In the genomic region with DNA sequence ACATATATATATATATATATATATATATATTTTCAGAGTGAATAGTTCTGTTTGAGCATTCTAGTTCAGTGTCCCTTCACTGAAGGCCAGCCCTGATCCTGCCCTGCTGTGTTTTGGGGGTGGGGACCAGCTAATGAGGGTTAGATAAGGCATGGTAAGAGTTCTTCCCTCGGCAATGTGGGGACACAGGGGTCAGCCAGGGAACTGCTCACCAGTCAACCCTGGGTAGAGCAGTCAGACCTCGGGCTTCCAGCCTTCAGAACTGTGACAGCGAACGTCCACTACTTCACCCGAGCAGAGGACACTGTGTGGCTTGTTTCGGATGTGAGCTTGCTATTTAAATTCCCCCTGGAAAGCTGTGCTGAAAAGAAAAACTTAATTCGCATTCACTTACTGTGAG, we compare ENCODE assay signal across 21 mouse cellular contexts. TPM values are rescaled to one million over a fixed set of nuclear protein-coding genes. Genes with fewer than 3 reads are reported as not detected.
DNase-seq lines count a peak whose midpoint lies in the region; ATAC-seq and TF ChIP-seq lines count a peak whose summit lies in the region.
"Had no signal": no experiment of that assay in that cellular context is flagged by ENCODE, and none has a peak within 500 bp of the region (broad histone marks: within the 10 kb centered on the region; RNA-seq: fewer than 3 reads in every experiment).

No protein-coding gene starts in this region.

- H3K4me1 ChIP-seq in forebrain, postnatal 0 days (ENCODE audit: insufficient read depth) = no peaks in the 10 kb centered on the region
- H3K4me1 ChIP-seq in forebrain, embryonic 13.5 days = no peaks in the 10 kb centered on the region
- no peaks in the 10 kb centered on the region for H3K4me1 ChIP-seq in intestine, embryonic 14.5 days (replicated peaks; ENCODE audit: control insufficient read depth, insufficient read depth, low read length)
- no peaks in the 10 kb centered on the region for H3K4me1 ChIP-seq in intestine, embryonic 15.5 days (replicated peaks)
- H3K4me1 ChIP-seq: embryonic facial prominence, embryonic 13.5 days; embryonic facial prominence, embryonic 15.5 days; forebrain, embryonic 10.5 days; forebrain, embryonic 12.5 days; forebrain, embryonic 15.5 days had no signal

- ATAC-seq in forebrain, postnatal 0 days = peak; percentile 29; the same call in 1 of the 2 replicates
- ATAC-seq in forebrain, embryonic 13.5 days = no peak
- 0 out of 2 replicates have a peak, but pooled peaks have one; percentile 58 for ATAC-seq in intestine, embryonic 14.5 days (replicated peaks; ENCODE audit: low FRiP score, low TSS enrichment, low read depth)
- ATAC-seq in intestine, embryonic 15.5 days = no peak
- ATAC-seq: forebrain, embryonic 15.5 days had no signal

- H3K9me3 ChIP-seq in forebrain, postnatal 0 days (ENCODE audit: low read length) = no peaks in the 10 kb centered on the region
- peaks cover 2% of the 10 kb centered on the region for H3K9me3 ChIP-seq in forebrain, embryonic 13.5 days (replicated peaks)
- H3K9me3 ChIP-seq in intestine, embryonic 14.5 days (ENCODE audit: control insufficient read depth, low read length) = no peaks in the 10 kb centered on the region
- no peaks in the 10 kb centered on the region for H3K9me3 ChIP-seq in intestine, embryonic 15.5 days
- H3K9me3 ChIP-seq: embryonic facial prominence, embryonic 13.5 days; forebrain, embryonic 12.5 days; forebrain, embryonic 15.5 days had no signal

- WGBS in forebrain, postnatal 0 days = 68% methylated on average over 7 of the region's 7 CpGs
- WGBS in forebrain, embryonic 13.5 days = 78% methylated on average over 7 of the region's 7 CpGs
- WGBS in intestine, embryonic 14.5 days = 88% methylated on average over 7 of the region's 7 CpGs
- 81% methylated on average over 7 of the region's 7 CpGs for WGBS in intestine, embryonic 15.5 days

- H3K36me3 ChIP-seq in forebrain, postnatal 0 days (ENCODE audit: insufficient read depth) = no peaks in the 10 kb centered on the region
- no peaks in the 10 kb centered on the region for H3K36me3 ChIP-seq in forebrain, embryonic 13.5 days (ENCODE audit: poor library complexity, severe bottlenecking)
- no peaks in the 10 kb centered on the region for H3K36me3 ChIP-seq in intestine, embryonic 14.5 days (ENCODE audit: control insufficient read depth, insufficient read depth, low read length)
- H3K36me3 ChIP-seq in intestine, embryonic 15.5 days = no peaks in the 10 kb centered on the region
- H3K36me3 ChIP-seq: embryonic facial prominence, embryonic 13.5 days; embryonic facial prominence, embryonic 15.5 days; forebrain, embryonic 10.5 days; forebrain, embryonic 12.5 days; forebrain, embryonic 15.5 days had no signal

- no peaks in the 10 kb centered on the region for H3K27me3 ChIP-seq in forebrain, postnatal 0 days (ENCODE audit: insufficient read depth, low read length)
- no peaks in the 10 kb centered on the region for H3K27me3 ChIP-seq in forebrain, embryonic 13.5 days
- H3K27me3 ChIP-seq in intestine, embryonic 14.5 days (replicated peaks; ENCODE audit: control insufficient read depth, insufficient read depth, low read length) = no peaks in the 10 kb centered on the region
- no peaks in the 10 kb centered on the region for H3K27me3 ChIP-seq in intestine, embryonic 15.5 days (replicated peaks)
- H3K27me3 ChIP-seq: embryonic facial prominence, embryonic 13.5 days; embryonic facial prominence, embryonic 15.5 days; forebrain, embryonic 12.5 days; forebrain, embryonic 15.5 days had no signal

- DNase-seq in forebrain, postnatal 0 days = no peak
- no peak for DNase-seq in intestine, embryonic 14.5 days (ENCODE audit: low spot score)
- DNase-seq: adrenal gland, adult 2 months; adrenal gland, postnatal 10 days; adrenal gland, postnatal 25 days; cerebellum, adult 11 months; cerebellum, adult 18-20 months; cerebellum, adult 8-10 months; cerebellum, adult 9-11 months; cerebellum, postnatal 14 days; cerebellum, postnatal 36 days; embryo, embryonic 11 days had no signal

- H3K27ac ChIP-seq in forebrain, postnatal 0 days (ENCODE audit: low read depth, low read length) = no peak overlapping the region
- H3K27ac ChIP-seq in forebrain, embryonic 13.5 days = no peak overlapping the region
- no peak overlapping the region for H3K27ac ChIP-seq in intestine, embryonic 14.5 days (ENCODE audit: low read depth)
- no peak overlapping the region for H3K27ac ChIP-seq in intestine, embryonic 15.5 days
- H3K27ac ChIP-seq: embryonic facial prominence, embryonic 13.5 days; embryonic facial prominence, embryonic 15.5 days; forebrain, embryonic 10.5 days; forebrain, embryonic 12.5 days; forebrain, embryonic 15.5 days had no signal

- no peak overlapping the region for H3K4me3 ChIP-seq in forebrain, postnatal 0 days (ENCODE audit: low read depth, low read length)
- H3K4me3 ChIP-seq in forebrain, embryonic 13.5 days = no peak overlapping the region
- H3K4me3 ChIP-seq in intestine, embryonic 14.5 days (ENCODE audit: low read depth, low read length) = no peak overlapping the region
- H3K4me3 ChIP-seq in intestine, embryonic 15.5 days (replicated peaks) = no peak overlapping the region
- H3K4me3 ChIP-seq: embryonic facial prominence, embryonic 13.5 days; embryonic facial prominence, embryonic 15.5 days; erythroblast, embryonic 14.5 days; forebrain, embryonic 10.5 days; forebrain, embryonic 12.5 days; forebrain, embryonic 15.5 days had no signal

- no peak overlapping the region for H3K9ac ChIP-seq in forebrain, postnatal 0 days
- no peak overlapping the region for H3K9ac ChIP-seq in forebrain, embryonic 13.5 days
- H3K9ac ChIP-seq in intestine, embryonic 14.5 days (ENCODE audit: low read length) = no peak overlapping the region
- H3K9ac ChIP-seq in intestine, embryonic 15.5 days = no peak overlapping the region
- H3K9ac ChIP-seq: embryonic facial prominence, embryonic 13.5 days; embryonic facial prominence, embryonic 15.5 days; forebrain, embryonic 12.5 days; forebrain, embryonic 15.5 days had no signal

- no peak overlapping the region for H3K4me2 ChIP-seq in forebrain, postnatal 0 days (ENCODE audit: low read depth)
- H3K4me2 ChIP-seq in forebrain, embryonic 13.5 days = no peak overlapping the region
- no peak overlapping the region for H3K4me2 ChIP-seq in intestine, embryonic 14.5 days (ENCODE audit: low read length)
- no peak overlapping the region for H3K4me2 ChIP-seq in intestine, embryonic 15.5 days (replicated peaks)
- H3K4me2 ChIP-seq: embryonic facial prominence, embryonic 13.5 days; embryonic facial prominence, embryonic 15.5 days; forebrain, embryonic 12.5 days; forebrain, embryonic 15.5 days had no signal

- TF ChIP-seq CTCF in forebrain, postnatal 0 days (IDR thresholded peaks at IDR 0.05; ENCODE audit: low read depth) = no peak

RNA-seq across cellular contexts. Expression of gene Tmem121, which starts 17.8 kb away (rescaled TPM):
- total RNA-seq in forebrain, postnatal 0 days (2014; rRNA removed) = 71.8 and 75.6 TPM in 2 replicates
- 59.3 and 66.7 TPM in 2 replicates for polyA plus RNA-seq in forebrain, postnatal 0 days (2015; fragmentation: Nextera tagmentation; extraction: Ambion mirVana)
- 23.9 and 27.8 TPM in 2 replicates for polyA plus RNA-seq in forebrain, embryonic 13.5 days (2015; fragmentation: Nextera tagmentation; extraction: Ambion mirVana)
- 6.6 and 7.6 TPM in 2 replicates for polyA plus RNA-seq in intestine, embryonic 14.5 days (2014; fragmentation: Nextera tagmentation; extraction: Ambion mirVana)
- 6.7 and 7.5 TPM in 2 replicates for polyA plus RNA-seq in intestine, embryonic 15.5 days (2015; fragmentation: Nextera tagmentation; extraction: Ambion mirVana)
- total RNA-seq: common myeloid progenitor, adult 5-6 weeks had no signal
- polyA plus RNA-seq: erythroblast, embryonic 14.5 days had no signal

RNA-seq across cellular contexts. Expression of gene Tedc1, which starts 47.3 kb away (rescaled TPM):
- 7.8 and 8.6 TPM in 2 replicates for total RNA-seq in forebrain, postnatal 0 days (2014; rRNA removed)
- 7.6 and 10.0 TPM in 2 replicates for polyA plus RNA-seq in forebrain, postnatal 0 days (2015; fragmentation: Nextera tagmentation; extraction: Ambion mirVana)
- 32.2 and 41.2 TPM in 2 replicates for polyA plus RNA-seq in forebrain, embryonic 13.5 days (2015; fragmentation: Nextera tagmentation; extraction: Ambion mirVana)
- 24.2 and 27.9 TPM in 2 replicates for polyA plus RNA-seq in intestine, embryonic 14.5 days (2014; fragmentation: Nextera tagmentation; extraction: Ambion mirVana)
- polyA plus RNA-seq in intestine, embryonic 15.5 days (2015; fragmentation: Nextera tagmentation; extraction: Ambion mirVana) = 25.3 and 25.5 TPM in 2 replicates

RNA-seq across cellular contexts. Expression of gene Crip1, which starts 57.4 kb away (rescaled TPM):
- total RNA-seq in forebrain, postnatal 0 days (2014; rRNA removed) = 8.3 and 16.1 TPM in 2 replicates
- polyA plus RNA-seq in forebrain, postnatal 0 days (2015; fragmentation: Nextera tagmentation; extraction: Ambion mirVana) = 28.9 and 47.1 TPM in 2 replicates
- 35.9 and 40.0 TPM in 2 replicates for polyA plus RNA-seq in forebrain, embryonic 13.5 days (2015; fragmentation: Nextera tagmentation; extraction: Ambion mirVana)
- 266 and 312 TPM in 2 replicates for polyA plus RNA-seq in intestine, embryonic 14.5 days (2014; fragmentation: Nextera tagmentation; extraction: Ambion mirVana)
- 426 and 430 TPM in 2 replicates for polyA plus RNA-seq in intestine, embryonic 15.5 days (2015; fragmentation: Nextera tagmentation; extraction: Ambion mirVana)

Comparison
In these comparisons a context has a peak if more than half of its experiments do, and no peak if none do; other contexts are left out.
1. ATAC-seq: peak in forebrain, postnatal 0 days (single experiment) and intestine, embryonic 14.5 days (single experiment); none in forebrain, embryonic 13.5 days (single experiment) and intestine, embryonic 15.5 days (single experiment).